Mouse (Mus musculus): Measurements from ENCODE around the gene Olfr263. TPM values are rescaled to one million over a fixed set of nuclear protein-coding genes. Genes with fewer than 3 reads are reported as not detected.

Olfr263 gene
- polyA plus RNA-seq, 1 experiment from 2014 or later: not detected

DNA sequence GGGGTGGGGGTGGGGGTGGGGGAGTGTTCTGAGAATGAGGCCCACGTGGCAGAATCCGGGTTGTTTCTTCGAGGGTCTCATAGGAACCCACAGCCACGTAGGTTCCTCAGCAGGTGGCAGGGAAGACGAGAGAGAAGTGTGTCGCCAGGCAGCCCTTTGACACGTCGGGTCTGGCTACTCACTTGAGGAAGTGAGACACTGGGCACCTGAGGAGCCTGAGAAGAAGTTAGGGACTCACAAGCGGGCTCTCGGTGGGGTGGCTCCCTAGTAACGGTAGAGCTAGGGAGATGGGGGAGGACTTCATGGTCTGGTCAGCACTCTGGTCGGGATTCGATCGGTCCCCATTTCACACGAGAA lies 49.9 kb downstream of the Olfr263 start, which contains the start of gene Trim27:
Trim27 (plus strand) TSS at position 79 of the 357 bp plus-strand sequence.
- 0% methylated on average over 15 of the region's 15 CpGs for WGBS (ENCODE audit: insufficient replicate concordance)
- peaks cover 32% of the 10 kb centered on the region for H3K4me1 ChIP-seq (ENCODE audit: insufficient read depth)
- H3K4me3 ChIP-seq (ENCODE audit: low read depth, low read length): peak within 1 kb of the TSS; percentile 91
- peak within 1 kb of the TSS; percentile 80 for H3K9ac ChIP-seq (replicated peaks)
- H3K36me3 ChIP-seq (replicated peaks; ENCODE audit: insufficient read depth, low read length): peaks cover 16% of the 10 kb centered on the region
- H3K4me2 ChIP-seq (ENCODE audit: low read depth, low read length): peak within 1 kb of the TSS; percentile 92
- no peaks in the 10 kb centered on the region for H3K27me3 ChIP-seq (ENCODE audit: insufficient read depth, low read length)
- ATAC-seq (peak; percentile 51), DNase-seq (no peak)
- TF ChIP-seq CTCF (IDR thresholded peaks at IDR 0.05; ENCODE audit: low read depth) (no peak), EP300 (IDR thresholded peaks at IDR 0.05; ENCODE audit: low read depth) (no peak)
- no peaks in the 10 kb centered on the region for H3K9me3 ChIP-seq (ENCODE audit: low read length)
- peak within 1 kb of the TSS; percentile 94 for H3K27ac ChIP-seq (ENCODE audit: low read depth)

DNA sequence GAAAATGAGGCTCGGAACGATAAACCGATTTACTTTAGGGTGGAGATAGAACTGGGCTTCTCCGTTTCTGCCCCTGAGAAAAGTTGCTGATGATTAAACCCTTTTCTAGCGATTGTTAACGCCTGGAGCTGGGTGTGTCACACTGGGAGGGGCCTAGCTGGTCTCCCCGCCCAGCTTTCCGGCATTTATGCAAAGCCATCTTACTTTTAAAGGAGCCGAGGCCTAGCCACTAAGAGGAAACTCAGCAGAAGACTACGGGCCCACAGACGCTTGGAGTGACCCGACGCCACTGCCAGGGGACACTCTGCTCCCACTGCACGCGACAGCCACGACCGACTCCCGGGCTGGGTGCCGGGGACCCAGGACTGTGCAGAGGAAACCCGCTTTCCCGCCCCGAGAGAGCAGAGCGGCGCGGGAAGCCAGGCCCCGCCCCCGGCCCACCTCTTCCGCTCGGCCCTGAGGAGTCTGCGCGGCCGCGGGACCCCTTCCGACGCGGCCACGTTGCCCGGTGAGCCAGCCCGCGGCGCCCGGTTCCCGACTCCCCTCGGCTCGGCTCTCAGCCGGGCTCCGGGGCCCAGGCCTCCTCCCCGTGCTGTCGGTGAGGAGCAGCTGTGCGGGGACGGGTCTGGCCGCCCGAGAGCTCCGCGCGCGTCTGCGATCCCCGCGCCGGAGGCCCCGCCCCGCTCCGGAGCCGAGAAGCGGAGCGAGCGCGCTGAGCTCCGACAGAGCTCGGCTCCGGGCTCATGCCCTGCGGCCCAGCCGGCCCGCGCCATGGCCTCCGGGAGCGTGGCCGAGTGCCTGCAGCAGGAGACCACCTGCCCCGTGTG lies 50.5 kb downstream of the Olfr263 start:
- peak overlapping the region; percentile 91 for H3K4me3 ChIP-seq (ENCODE audit: low read depth, low read length)
- peak overlapping the region; percentile 94 for H3K27ac ChIP-seq (ENCODE audit: low read depth)
- peak overlapping the region; percentile 92 for H3K4me2 ChIP-seq (ENCODE audit: low read depth, low read length)
- H3K9me3 ChIP-seq (ENCODE audit: low read length): no peaks in the 10 kb centered on the region
- H3K9ac ChIP-seq (replicated peaks): peak overlapping the region; percentile 80
- TF ChIP-seq CTCF (IDR thresholded peaks at IDR 0.05; ENCODE audit: low read depth) (no peak), EP300 (IDR thresholded peaks at IDR 0.05; ENCODE audit: low read depth) (peak; percentile 44; the same call in 1 of the 2 replicates)
- WGBS (ENCODE audit: insufficient replicate concordance): under 1% methylated on average over 59 of the region's 80 CpGs
- ATAC-seq (peak; percentile 91), DNase-seq (peak; percentile 91)
- H3K36me3 ChIP-seq (replicated peaks; ENCODE audit: insufficient read depth, low read length): peaks cover 21% of the 10 kb centered on the region
- H3K27me3 ChIP-seq (ENCODE audit: insufficient read depth, low read length): no peaks in the 10 kb centered on the region
- peaks cover 32% of the 10 kb centered on the region for H3K4me1 ChIP-seq (ENCODE audit: insufficient read depth)

- Histone ChIP-seq H3K9me3 (ENCODE audit: low read length) (no peaks in the 10 kb centered on the region), H3K36me3 (replicated peaks; ENCODE audit: insufficient read depth, low read length) (peaks cover 25% of the 10 kb centered on the region), H3K4me1 (ENCODE audit: insufficient read depth) (peaks cover 32% of the 10 kb centered on the region), H3K4me3 (ENCODE audit: low read depth, low read length) (peak overlapping the region; percentile 91), H3K9ac (replicated peaks) (peak overlapping the region; percentile 80), H3K27me3 (ENCODE audit: insufficient read depth, low read length) (no peaks in the 10 kb centered on the region), H3K4me2 (ENCODE audit: low read depth, low read length) (peak overlapping the region; percentile 92), H3K27ac (ENCODE audit: low read depth) (peak overlapping the region; percentile 94)
- TF ChIP-seq EP300 (IDR thresholded peaks at IDR 0.05; ENCODE audit: low read depth) (no peak), CTCF (IDR thresholded peaks at IDR 0.05; ENCODE audit: low read depth) (0 out of 2 replicates have a peak, but pooled peaks have one; percentile 4)
- ATAC-seq: peak; percentile 44
- DNase-seq: peak; percentile 71
- 1% methylated on average over 71 of the region's 71 CpGs for WGBS (ENCODE audit: insufficient replicate concordance)
Measured at GRCm38 (mm10) chr13:21180551-21181530, 51.4 kb downstream of the Olfr263 start.

DNA sequence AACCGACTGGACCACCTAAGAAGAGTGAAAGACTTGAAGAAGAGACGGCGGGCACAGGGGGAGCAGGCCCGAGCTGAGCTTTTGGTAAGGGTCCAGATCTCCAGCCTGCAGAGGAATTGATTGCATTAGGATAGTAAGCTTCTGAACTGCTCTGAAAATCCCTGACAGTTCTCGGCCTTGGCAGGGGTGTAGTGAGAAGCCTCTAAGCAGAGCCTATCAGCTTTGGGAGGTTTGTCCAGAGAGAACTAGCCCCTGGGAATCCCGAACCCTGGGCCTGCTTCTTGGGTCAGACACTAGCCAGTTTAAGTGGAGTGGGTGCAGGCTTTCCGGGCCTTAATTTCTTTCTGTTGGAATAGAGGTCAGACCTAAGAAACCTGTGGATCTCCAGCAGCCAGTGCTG lies 52.6 kb downstream of the Olfr263 start:
- WGBS (ENCODE audit: insufficient replicate concordance): 77% methylated on average over 7 of the region's 7 CpGs
- ATAC-seq (no peak), DNase-seq (no peak)
- Histone ChIP-seq H3K9me3 (ENCODE audit: low read length) (no peaks in the 10 kb centered on the region), H3K36me3 (replicated peaks; ENCODE audit: insufficient read depth, low read length) (peaks cover 35% of the 10 kb centered on the region), H3K9ac (replicated peaks) (peak overlapping the region; percentile 23; the same call in 1 of the 2 replicates), H3K27ac (ENCODE audit: low read depth) (no peak overlapping the region), H3K4me3 (ENCODE audit: low read depth, low read length) (peak overlapping the region; percentile 91), H3K4me2 (ENCODE audit: low read depth, low read length) (peak overlapping the region; percentile 92), H3K4me1 (ENCODE audit: insufficient read depth) (peaks cover 32% of the 10 kb centered on the region), H3K27me3 (ENCODE audit: insufficient read depth, low read length) (no peaks in the 10 kb centered on the region)
- TF ChIP-seq CTCF (IDR thresholded peaks at IDR 0.05; ENCODE audit: low read depth) (no peak), EP300 (IDR thresholded peaks at IDR 0.05; ENCODE audit: low read depth) (no peak)

DNA sequence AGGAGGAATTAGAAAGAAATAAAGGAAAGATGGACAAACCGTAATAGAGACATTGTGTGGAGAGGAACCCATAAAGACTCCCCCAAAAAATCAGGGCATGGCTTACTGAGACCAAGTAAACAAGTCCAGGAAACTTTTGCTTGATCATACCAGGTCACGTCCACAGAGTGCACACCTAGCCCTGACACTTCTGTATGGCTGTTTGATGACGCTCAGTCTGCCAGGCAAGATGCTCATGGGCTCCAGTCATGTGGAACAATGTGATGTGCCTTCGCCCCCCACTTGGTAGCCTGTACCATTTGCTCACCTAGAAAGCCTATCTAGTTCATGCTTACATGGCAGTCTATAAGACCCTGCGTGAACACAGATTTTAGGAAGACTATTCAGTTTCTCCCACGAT lies 53.6 kb downstream of the Olfr263 start:
- TF ChIP-seq CTCF (IDR thresholded peaks at IDR 0.05; ENCODE audit: low read depth) (no peak), EP300 (IDR thresholded peaks at IDR 0.05; ENCODE audit: low read depth) (no peak)
- no peak overlapping the region for H3K27ac ChIP-seq (ENCODE audit: low read depth)
- peaks cover 27% of the 10 kb centered on the region for H3K4me1 ChIP-seq (ENCODE audit: insufficient read depth)

DNA sequence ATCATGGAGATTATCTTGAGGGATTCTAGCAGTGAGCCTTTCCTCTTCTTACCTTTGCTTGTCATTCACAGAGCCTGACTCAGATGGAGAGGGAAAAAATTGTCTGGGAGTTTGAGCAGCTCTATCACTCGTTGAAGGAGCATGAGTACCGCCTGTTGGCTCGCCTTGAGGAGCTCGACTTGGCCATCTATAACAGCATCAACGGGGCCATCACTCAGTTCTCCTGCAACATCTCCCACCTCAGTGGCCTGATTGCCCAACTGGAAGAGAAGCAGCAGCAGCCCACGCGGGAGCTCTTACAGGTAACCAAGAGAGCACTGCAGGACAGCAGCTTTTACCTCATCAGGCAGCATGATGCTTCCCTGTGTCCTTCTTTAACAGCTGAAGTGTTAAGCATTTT lies 54.2 kb downstream of the Olfr263 start:
- H3K4me2 ChIP-seq (ENCODE audit: low read depth, low read length): no peak overlapping the region
- TF ChIP-seq CTCF (IDR thresholded peaks at IDR 0.05; ENCODE audit: low read depth): no peak
- TF ChIP-seq EP300 (IDR thresholded peaks at IDR 0.05; ENCODE audit: low read depth): no peak
- H3K36me3 ChIP-seq (replicated peaks; ENCODE audit: insufficient read depth, low read length): peaks cover 50% of the 10 kb centered on the region
- DNase-seq (no peak), ATAC-seq (no peak)
- H3K27ac ChIP-seq (ENCODE audit: low read depth): no peak overlapping the region
- no peak overlapping the region for H3K9ac ChIP-seq (replicated peaks)
- no peaks in the 10 kb centered on the region for H3K9me3 ChIP-seq (ENCODE audit: low read length)
- no peak overlapping the region for H3K4me3 ChIP-seq (ENCODE audit: low read depth, low read length)
- 78% methylated on average over 7 of the region's 7 CpGs for WGBS (ENCODE audit: insufficient replicate concordance)
- H3K4me1 ChIP-seq (ENCODE audit: insufficient read depth): peaks cover 21% of the 10 kb centered on the region
- H3K27me3 ChIP-seq (ENCODE audit: insufficient read depth, low read length): no peaks in the 10 kb centered on the region

More for the DNA sequence above, 53.6 kb downstream of the Olfr263 start:
- Histone ChIP-seq H3K27me3 (ENCODE audit: insufficient read depth, low read length) (no peaks in the 10 kb centered on the region), H3K4me2 (ENCODE audit: low read depth, low read length) (no peak overlapping the region), H3K9ac (replicated peaks) (no peak overlapping the region), H3K36me3 (replicated peaks; ENCODE audit: insufficient read depth, low read length) (peaks cover 44% of the 10 kb centered on the region), H3K9me3 (ENCODE audit: low read length) (no peaks in the 10 kb centered on the region), H3K4me3 (ENCODE audit: low read depth, low read length) (no peak overlapping the region)
- no peak for ATAC-seq
- DNase-seq: no peak
- WGBS (ENCODE audit: insufficient replicate concordance): 90% methylated on average over 6 of the region's 6 CpGs
